Mouse (Mus musculus) testis, adult 2 months (tissue): Measurements from ENCODE around the gene Pcsk4.

Experiments used
- CTCF ChIP-seq: fragments of 200-500 bp; IDR thresholded peaks from 2 replicates; pipeline ENCODE4 v1.5.1; 2012; ENCODE audit warnings: low read depth, mild to moderate bottlenecking, inconsistent platforms, low read length, moderate library complexity; ENCODE audit not compliant: control insufficient read depth, insufficient read depth, insufficient replicate concordance
- POLR2A ChIP-seq: fragments of 200-500 bp; IDR thresholded peaks from 2 replicates; pipeline ENCODE4 v1.6.1; 2012; ENCODE audit warnings: low read depth, mild to moderate bottlenecking, inconsistent platforms, low read length, moderate library complexity; ENCODE audit not compliant: control insufficient read depth

DNA sequence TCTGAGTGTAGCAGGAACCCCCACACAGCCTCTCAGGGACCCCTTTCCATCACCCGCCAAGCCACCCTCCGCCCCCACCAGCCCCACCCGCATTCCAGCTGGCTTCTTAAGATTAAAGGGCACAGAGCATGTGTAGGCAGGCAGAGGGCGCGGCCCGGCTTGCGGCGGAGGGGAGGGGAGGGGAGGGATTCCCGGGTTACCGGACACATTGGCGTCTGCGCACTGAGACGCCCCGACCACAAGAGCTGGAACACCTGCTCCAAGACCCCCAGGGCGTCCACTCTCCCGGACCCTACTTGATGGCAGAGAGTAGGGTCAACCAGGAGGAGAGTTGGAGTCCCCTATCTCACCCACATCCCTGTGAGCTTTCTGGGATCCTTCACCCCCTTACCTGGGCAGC lies 15.8 kb upstream of the Pcsk4 start:
- no peak for TF ChIP-seq POLR2A
- no peak for TF ChIP-seq CTCF
